Mouse (Mus musculus) embryonic facial prominence, embryonic 11.5 days (tissue): ENCODE data around the gene Hoxa9. TPM values are rescaled to one million over a fixed set of nuclear protein-coding genes. Genes with fewer than 3 reads are reported as not detected.

Experiments
- ATAC-seq: fragments of 200-750 bp; cut with Nextera tagmentation; replicated peaks from 2 replicates; pipeline ENCODE4 v1.8.0; 2017; ENCODE audit warnings: low read depth; ENCODE audit not compliant: insufficient number of reproducible peaks, low FRiP score, low TSS enrichment
- DNase-seq: peaks from one replicate; pipeline ENCODE4 v3.0.0-alpha.2; 2015; ENCODE audit warnings: low spot score
- H3K27ac ChIP-seq: fragments of 300-500 bp; sonication (generic); replicated peaks from 2 replicates; pipeline ENCODE4 v1.5.1; 2014; ENCODE audit warnings: mild to moderate bottlenecking, low read depth, low read length, control low read depth
- H3K27me3 ChIP-seq: fragments of 300-500 bp; sonication (generic); 2 replicates; pipeline ENCODE4 v1.6.1; 2014; ENCODE audit warnings: mild to moderate bottlenecking, low read length, moderate library complexity, mixed read lengths; ENCODE audit not compliant: control insufficient read depth, insufficient read depth
- H3K36me3 ChIP-seq: fragments of 300-500 bp; sonication (generic); replicated peaks from 2 replicates; pipeline ENCODE4 v1.6.1; 2014; ENCODE audit warnings: low read depth, mild to moderate bottlenecking, low read length, moderate library complexity, mixed read lengths; ENCODE audit not compliant: control insufficient read depth, insufficient read depth
- H3K4me1 ChIP-seq: fragments of 300-500 bp; sonication (generic); 2 replicates; pipeline ENCODE4 v1.6.1; 2014; ENCODE audit warnings: low read length, mixed read lengths; ENCODE audit not compliant: control insufficient read depth, insufficient read depth
- H3K4me2 ChIP-seq: fragments of 300-500 bp; sonication (generic); 2 replicates; pipeline ENCODE4 v1.6.1; 2014; ENCODE audit warnings: low read depth, mild to moderate bottlenecking, control low read depth, low read length, moderate library complexity
- H3K4me3 ChIP-seq: fragments of 300-500 bp; sonication (generic); 2 replicates; pipeline ENCODE4 v1.5.1; 2014; ENCODE audit warnings: low read depth, low read length, control low read depth
- H3K9ac ChIP-seq: fragments of 300-500 bp; sonication (generic); replicated peaks from 2 replicates; pipeline ENCODE4 v1.6.1; 2014; ENCODE audit warnings: mild to moderate bottlenecking, control low read depth, low read length
- H3K9me3 ChIP-seq: fragments of 300-500 bp; sonication (generic); replicated peaks from 2 replicates; pipeline ENCODE4 v1.6.1; 2016; ENCODE audit warnings: mild to moderate bottlenecking, low read length, inconsistent platforms, mixed read lengths; ENCODE audit not compliant: control insufficient read depth
- WGBS: fragments of 180-500 bp; shearing (Covaris S2); extraction: QIAGEN DNeasy Blood & Tissue Kit; methylation state at CpG from one replicate; pipeline ENCODE4 v1.1.7; 2014; 5-methylcytosine and 5-hydroxymethylcytosine counted together
- polyA plus RNA-seq: library from polyadenylated mRNA; unstranded; fragments of >200 nt; fragmentation: Nextera tagmentation; extraction: Ambion mirVana; gene quantifications from 2 replicates; pipeline ENCODE4 v1.2.1, GENCODE M21; 2014

The Hoxa9 gene
- polyA plus RNA-seq, 1 experiment from 2014 or later: 0.11 TPM

DNA sequence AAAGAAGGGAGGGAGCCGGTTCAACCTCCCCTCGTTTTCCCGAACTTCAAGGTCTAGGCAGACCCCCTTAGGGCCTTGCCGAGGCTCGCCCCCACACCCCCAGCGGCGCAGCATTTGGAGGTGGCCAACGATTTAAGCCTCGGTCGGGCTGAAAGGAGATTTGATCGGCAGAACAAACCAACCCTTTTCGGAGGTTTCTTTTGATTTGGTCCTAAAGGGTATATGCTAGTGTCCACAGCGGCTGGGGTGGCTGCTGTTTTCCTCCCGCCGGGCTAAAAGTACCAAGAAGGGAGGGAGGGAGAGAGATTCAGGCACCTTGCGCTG, 18.5 kb upstream of the Hoxa9 start:
- H3K27me3 ChIP-seq: peaks cover 93% of the 10 kb centered on the region
- WGBS: 2% methylated on average over 16 of the region's 16 CpGs

GRCm38 (mm10) chr6:52248638-52249414, 17.9 kb upstream of the Hoxa9 start:
- H3K9ac ChIP-seq: no peak overlapping the region
- no peaks in the 10 kb centered on the region for H3K36me3 ChIP-seq
- H3K27ac ChIP-seq: no peak overlapping the region
- H3K9me3 ChIP-seq: no peaks in the 10 kb centered on the region
- ATAC-seq (no peak), DNase-seq (no peak)
- no peak overlapping the region for H3K4me3 ChIP-seq
- peaks cover 93% of the 10 kb centered on the region for H3K27me3 ChIP-seq
- WGBS: under 1% methylated on average over 26 of the region's 27 CpGs
- no peaks in the 10 kb centered on the region; the same call in 1 of the 2 replicates for H3K4me1 ChIP-seq
- no peak overlapping the region for H3K4me2 ChIP-seq

More for the DNA sequence above, 18.5 kb upstream of the Hoxa9 start:
- Histone ChIP-seq H3K27ac (no peak overlapping the region), H3K4me3 (no peak overlapping the region), H3K4me2 (no peak overlapping the region), H3K9me3 (no peaks in the 10 kb centered on the region), H3K4me1 (no peaks in the 10 kb centered on the region; the same call in 1 of the 2 replicates), H3K9ac (no peak overlapping the region), H3K36me3 (no peaks in the 10 kb centered on the region)
- ATAC-seq: no peak
- DNase-seq: no peak

DNA sequence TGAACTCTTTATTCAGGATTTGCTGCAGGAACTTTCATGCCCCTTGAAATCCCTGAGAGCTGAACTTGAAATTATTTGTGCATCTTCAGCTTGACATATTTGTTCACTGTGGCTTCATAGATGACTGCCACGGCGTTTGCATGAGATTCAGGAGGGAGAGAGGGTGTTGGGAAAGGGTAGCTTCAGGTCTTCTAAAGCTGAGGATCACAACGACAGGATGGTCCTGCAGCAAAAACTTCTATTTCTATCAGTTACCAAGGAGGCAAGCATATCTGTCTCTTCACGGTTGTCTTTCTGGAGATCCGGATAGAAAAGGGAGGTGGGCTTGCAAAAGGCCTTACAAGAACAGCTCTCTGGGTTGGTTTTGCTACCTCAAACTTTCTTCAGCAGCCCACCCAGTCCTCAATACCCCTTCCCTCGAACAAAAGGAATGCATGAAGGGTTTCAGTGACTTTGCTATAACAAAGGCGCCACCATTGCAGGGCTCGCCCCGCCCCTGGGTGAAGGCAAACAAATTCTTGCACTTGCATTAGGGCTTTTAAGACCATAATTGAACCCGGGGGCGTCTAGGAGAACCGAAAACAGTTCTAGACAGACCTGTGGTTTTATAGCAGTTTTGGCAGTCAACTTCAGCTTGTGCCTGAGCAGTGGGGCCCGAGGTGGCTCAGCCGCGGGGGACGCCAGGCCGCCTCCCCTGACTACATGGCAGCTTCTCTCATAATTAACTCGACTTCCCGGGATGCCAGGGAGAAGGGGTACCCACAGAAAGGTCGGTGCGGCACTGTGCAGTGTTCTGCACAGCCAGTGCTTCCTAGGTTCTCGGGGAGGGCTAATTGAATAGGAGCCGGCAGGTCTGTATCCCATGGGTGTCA, 17.1 kb upstream of the Hoxa9 start:
- Histone ChIP-seq H3K4me1 (no peaks in the 10 kb centered on the region), H3K27ac (no peak overlapping the region), H3K4me3 (no peak overlapping the region), H3K9me3 (no peaks in the 10 kb centered on the region), H3K9ac (no peak overlapping the region), H3K27me3 (peaks cover 94% of the 10 kb centered on the region), H3K36me3 (no peaks in the 10 kb centered on the region), H3K4me2 (no peak overlapping the region)
- DNase-seq (no peak), ATAC-seq (no peak)
- WGBS: 2% methylated on average over 23 of the region's 23 CpGs

- WGBS: 5% methylated on average over 3 of the region's 3 CpGs
- no peaks in the 10 kb centered on the region for H3K9me3 ChIP-seq
- no peak overlapping the region for H3K27ac ChIP-seq
- DNase-seq: no peak
- H3K4me2 ChIP-seq: no peak overlapping the region
- no peak overlapping the region for H3K9ac ChIP-seq
- no peaks in the 10 kb centered on the region for H3K36me3 ChIP-seq
- H3K27me3 ChIP-seq: peaks cover 93% of the 10 kb centered on the region
- H3K4me1 ChIP-seq: no peaks in the 10 kb centered on the region
- ATAC-seq: no peak
- no peak overlapping the region for H3K4me3 ChIP-seq
Measured at GRCm38 (mm10) chr6:52246916-52247315, 16.0 kb upstream of the Hoxa9 start.

GRCm38 (mm10) chr6:52246403-52246803, 15.5 kb upstream of the Hoxa9 start:
- H3K4me1 ChIP-seq: no peaks in the 10 kb centered on the region
- WGBS: under 1% methylated on average over 26 of the region's 26 CpGs
- no peak overlapping the region for H3K9ac ChIP-seq
- H3K4me3 ChIP-seq: no peak overlapping the region
- H3K9me3 ChIP-seq: no peaks in the 10 kb centered on the region
- H3K36me3 ChIP-seq: no peaks in the 10 kb centered on the region
- H3K27ac ChIP-seq: no peak overlapping the region
- DNase-seq (no peak), ATAC-seq (no peak)
- H3K4me2 ChIP-seq: no peak overlapping the region
- H3K27me3 ChIP-seq: peaks cover 92% of the 10 kb centered on the region

- Histone ChIP-seq H3K27me3 (peaks cover 92% of the 10 kb centered on the region), H3K9ac (no peak within 1 kb of the TSS)
- 1% methylated on average over 20 of the region's 20 CpGs for WGBS
Measured at GRCm38 (mm10) chr6:52245757-52246142, 14.9 kb upstream of the Hoxa9 start, which contains the start of gene Hoxa11. Hoxa11 (minus strand) TSS chr6:52245810.

DNA sequence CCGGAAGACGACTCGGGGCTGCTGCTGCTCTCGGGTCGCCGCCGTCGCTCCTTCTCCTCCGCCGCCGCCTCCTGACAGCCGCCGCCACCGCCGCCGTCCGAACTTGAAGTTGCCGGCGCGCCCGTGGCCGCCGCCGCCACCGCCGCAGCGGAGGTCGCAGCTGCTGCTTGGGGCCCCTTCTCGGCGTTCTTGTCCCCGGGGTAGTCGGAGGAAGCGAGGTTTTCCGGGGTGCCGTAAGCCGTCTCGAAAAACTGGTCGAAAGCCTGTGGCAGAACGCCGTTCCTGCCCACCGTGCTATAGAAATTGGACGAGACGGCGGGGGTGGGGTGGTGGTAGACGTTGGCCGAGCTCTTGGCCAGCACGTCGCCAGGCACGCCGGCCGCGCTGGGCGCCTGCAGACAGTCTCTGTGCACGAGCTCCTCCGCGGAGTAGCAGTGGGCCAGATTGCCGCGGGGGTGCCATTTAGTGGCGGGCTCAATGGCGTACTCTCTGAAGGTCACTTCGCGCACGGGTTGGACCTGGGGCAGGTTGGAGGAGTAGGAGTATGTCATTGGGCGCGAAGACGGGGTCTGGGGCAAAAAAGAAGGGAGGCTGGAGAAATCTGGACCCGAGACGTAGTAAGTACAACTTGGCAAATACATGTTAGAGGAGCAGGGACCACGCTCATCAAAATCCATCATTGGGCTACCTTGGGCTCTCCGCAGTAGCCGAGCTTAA, 14.3 kb upstream of the Hoxa9 start:
- DNase-seq: no peak
- peaks cover 92% of the 10 kb centered on the region for H3K27me3 ChIP-seq
- H3K4me1 ChIP-seq: no peaks in the 10 kb centered on the region
- no peak overlapping the region for H3K9ac ChIP-seq
- no peaks in the 10 kb centered on the region for H3K36me3 ChIP-seq
- H3K4me3 ChIP-seq: no peak overlapping the region
- no peak overlapping the region for H3K27ac ChIP-seq
- under 1% methylated on average over 71 of the region's 71 CpGs for WGBS
- H3K4me2 ChIP-seq: no peak overlapping the region
- no peak for ATAC-seq
- H3K9me3 ChIP-seq: no peaks in the 10 kb centered on the region

More at GRCm38 (mm10) chr6:52245757-52246142, 14.9 kb upstream of the Hoxa9 start, which contains the start of gene Hoxa11:
- Histone ChIP-seq H3K36me3 (no peaks in the 10 kb centered on the region), H3K4me1 (no peaks in the 10 kb centered on the region), H3K4me3 (no peak within 1 kb of the TSS), H3K4me2 (no peak within 1 kb of the TSS), H3K9me3 (no peaks in the 10 kb centered on the region), H3K27ac (no peak within 1 kb of the TSS)
- ATAC-seq (no peak), DNase-seq (no peak)
